Mouse (Mus musculus): ENCODE data around the gene Smyd3.

Smyd3 gene

DNA sequence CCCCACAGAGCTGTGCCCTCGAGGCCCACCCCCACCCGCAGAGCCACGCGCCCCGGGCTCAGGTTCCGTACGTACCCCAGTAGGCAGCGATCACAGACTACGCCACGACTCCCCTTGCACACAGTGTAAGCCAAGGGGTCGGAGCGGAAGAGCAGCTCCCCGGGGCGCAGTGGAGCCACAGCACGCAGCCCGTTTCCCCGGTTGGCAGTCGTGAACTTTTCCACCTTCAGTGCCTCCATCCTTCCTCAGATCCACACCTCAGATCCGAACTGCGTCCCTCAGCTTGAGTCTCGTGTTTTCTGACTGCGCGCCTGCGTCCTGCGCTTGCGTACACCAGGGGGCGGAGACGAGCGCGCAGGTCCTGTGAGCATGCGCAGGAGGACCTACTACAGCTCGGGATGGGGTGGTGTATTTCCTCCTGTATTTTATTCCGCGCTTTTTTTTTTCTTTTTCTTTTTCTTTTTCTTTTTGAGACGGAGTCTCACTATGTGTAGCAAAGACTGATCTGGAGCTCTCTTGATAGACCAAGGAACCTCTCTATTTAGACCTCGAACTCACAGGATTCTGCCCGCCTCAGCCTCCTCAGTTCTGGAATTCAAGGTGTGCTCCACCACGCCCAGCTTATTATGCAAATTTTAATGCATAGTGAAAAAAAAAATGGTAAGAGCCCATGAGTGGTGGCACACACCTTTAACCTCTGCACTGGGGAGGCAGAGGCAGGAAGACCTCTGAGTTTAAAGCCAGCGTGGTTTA is at the start of gene Smyd3:
Smyd3 (minus strand) TSS at position 329 of the 753 bp plus-strand sequence.
- DNase-seq (ENCODE audit: low spot score in 2 of 2): peak; percentile 84 to 94

DNA sequence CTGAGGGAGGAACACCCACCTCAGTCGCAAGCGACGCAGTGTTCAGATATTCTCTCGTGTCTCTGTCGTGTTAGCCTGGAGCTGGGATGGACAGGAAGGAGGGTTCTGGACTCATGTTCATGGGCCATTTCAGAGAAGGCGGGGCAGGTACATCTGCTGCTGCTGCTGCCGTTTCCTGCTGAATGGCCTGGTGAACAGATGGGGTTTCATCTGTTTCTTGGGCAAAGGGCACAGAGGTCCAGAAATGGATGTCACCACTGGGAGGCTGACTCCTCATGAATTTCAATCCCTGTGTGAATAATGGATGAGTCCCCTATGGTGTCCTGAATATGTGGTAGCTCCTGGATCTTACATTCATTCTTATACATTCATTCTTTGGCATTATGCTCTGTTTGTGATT is 49.7 kb upstream of the Smyd3 start:
- DNase-seq (ENCODE audit: low spot score in 2 of 2): no peak

DNA sequence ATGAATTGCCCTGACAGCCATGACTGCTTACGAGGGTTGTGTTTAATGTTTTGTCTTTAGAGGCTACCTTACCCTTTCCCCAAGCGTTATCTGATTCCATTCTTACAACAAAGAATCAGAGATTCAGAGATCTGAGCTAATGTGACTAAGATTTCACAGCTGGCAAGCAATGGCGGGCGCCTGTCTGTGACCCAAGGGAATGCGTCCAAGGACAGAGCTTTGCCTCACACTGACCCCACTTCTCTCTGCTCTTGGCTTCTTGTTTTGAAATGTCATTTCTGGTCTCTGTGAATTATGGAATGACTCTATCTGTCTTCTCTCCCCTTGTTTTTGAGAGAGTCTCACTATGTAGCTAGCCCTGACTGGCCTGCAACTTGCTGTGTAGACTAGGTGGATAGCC is 46.1 kb upstream of the Smyd3 start:
- no peak for DNase-seq (ENCODE audit: low spot score in 2 of 2)

DNA sequence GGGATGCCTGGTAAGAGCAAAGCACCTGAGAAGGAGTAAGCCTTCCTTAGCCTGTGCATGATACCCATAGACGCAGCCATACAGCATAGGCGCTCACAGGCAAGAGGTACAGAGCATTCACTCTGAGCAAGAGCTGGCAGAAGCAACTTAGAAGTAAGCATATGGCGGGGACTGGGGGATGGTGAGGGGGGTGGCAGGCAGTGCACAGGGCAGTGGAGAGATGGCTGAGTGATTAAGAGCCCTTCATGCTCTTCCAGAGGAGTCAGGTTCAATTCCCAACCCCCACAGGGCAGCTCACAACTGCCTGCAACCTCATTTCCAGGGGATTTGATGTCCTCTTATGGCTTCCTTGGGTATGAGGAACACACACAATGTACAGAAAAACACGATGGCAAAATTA is 45.4 kb upstream of the Smyd3 start:
- no peak for DNase-seq (ENCODE audit: low spot score in 2 of 2)

DNA sequence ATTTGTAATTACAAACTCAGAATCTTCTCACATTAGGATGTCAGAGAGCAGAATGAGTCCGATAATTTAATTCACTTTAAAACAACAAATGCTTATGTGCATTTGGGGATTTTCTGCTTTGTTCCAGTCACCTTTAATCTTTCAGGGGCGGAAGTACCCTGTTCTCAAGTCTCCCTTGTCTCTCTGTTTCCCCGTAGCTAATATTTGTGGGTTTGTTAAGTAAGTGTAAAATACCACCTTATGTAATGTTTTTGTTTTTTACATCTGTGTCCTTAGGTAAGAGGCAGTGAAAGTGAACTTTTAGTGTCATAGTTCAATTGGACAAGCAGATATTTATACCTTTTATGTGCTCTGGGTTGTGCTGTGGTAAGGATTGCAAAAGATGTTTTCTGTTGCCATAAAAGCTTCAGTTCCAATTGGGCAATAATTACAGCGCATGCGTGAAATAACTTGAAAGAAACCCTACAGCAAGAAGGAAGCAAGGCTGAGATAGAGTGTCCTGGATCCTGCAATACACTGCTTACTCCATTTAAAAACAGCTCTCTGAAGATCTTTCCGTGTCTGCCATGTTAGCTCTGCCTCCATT is 43.1 kb upstream of the Smyd3 start:
- no peak for DNase-seq (ENCODE audit: low spot score in 2 of 2)

DNA sequence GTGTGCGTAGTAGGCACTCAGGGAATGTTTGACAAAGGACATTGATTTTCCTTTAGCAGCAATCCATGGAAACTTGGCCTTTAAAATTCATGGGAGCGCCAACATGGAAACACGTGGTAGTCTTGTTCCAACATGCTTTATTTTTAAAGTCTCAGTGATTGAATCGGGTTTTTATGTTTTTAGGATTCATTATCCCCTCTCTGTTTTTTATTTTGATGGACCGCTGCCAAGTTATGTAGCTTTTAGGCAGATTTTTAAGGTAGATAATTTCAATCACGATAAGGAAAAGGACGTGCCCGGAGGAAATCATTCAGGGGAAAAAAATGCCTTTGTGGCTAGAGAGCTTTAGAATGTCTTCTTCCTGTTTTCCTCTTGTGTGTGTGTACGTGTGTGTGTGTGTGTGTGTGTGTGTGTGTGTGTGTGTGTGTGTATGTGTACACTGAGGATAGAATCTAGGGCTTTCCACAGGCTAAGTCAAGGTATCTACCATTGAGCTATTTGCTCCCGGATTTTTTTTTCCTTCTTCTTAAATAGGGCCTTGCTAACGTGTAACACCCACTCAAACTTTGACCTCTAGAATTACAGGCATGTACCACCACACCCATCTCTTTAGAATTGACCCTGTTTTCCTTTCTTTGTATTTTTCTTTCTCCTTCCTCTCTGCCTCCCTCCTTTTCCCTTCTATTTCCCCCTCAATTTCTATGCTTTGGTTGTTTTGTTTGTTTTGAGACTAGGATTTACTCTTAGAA is 41.8 kb upstream of the Smyd3 start:
- no peak for DNase-seq (ENCODE audit: low spot score in 2 of 2)

DNA sequence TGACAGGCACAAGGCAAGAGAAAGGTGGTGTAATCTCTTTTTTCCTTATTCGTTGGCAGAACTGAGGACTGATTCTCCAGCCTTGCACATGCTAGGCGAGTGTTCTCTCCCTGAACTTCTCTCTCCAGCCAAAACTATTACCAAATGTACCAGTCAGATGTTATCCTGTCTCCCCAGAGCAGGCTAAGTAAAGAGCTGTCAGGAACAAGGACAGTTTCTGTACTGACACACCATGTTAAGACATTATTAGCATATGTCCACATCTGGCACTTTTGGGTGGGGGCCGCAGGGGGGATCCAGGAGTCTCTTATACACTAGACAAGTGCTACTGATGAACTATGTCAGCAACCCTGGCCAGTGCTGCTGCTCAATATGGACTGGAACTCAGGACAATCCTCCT is 39.1 kb upstream of the Smyd3 start:
- DNase-seq (ENCODE audit: low spot score in 2 of 2): no peak

DNA sequence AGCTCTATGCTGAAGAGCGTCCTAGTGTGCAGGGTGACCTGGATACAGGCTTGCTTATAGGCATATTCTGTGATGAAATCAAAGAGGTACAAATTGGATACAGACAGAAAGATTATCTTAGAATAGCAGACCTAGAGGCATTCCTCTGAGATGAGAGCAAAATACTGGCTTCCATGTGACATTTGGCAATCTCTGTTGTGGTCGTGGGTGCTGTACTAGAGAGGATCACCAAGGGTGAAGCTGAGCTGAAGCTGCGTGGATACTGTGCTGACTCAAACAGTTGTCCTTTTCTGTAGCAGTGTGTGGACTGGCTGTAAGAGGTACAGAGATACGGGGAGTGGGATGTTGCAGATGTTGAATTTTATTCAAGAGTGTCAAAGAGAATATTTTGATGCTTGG is 36.1 kb upstream of the Smyd3 start:
- no peak for DNase-seq (ENCODE audit: low spot score in 2 of 2)

DNA sequence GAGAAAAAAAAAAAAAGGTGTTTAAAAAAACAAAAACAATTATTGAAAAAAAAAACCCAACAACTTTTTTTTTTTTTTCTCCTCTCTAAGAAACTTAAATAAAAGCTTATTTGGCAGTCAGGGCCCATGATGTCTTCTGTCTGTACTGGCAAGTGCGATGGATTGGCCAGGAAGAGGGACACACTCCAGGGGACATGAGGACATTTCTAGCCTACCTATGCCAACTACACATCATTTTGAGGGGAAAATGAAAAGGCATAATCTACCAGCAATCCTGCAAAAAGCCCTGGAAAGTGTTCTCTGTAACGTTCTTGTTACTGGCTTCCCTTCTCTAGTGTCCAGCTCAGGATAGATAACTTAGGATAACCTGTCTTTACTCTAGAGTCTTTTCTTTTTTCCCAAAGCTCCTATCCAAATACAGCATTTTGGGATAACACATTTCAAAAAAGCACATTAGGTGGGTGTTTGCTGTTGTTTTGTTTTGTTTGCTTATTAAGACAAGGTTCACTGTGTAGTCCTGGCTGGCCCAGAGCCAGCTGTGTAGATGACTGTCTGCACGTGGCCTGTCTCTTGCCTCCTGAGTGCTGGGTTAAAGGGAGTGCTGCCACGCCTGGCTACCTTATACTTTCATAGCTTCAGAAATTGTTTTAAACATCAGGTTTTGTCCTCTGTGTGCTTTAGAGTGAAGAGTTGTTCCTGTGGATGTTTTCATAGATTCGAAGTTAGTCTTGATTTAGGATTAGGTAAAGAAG is 35.5 kb upstream of the Smyd3 start:
- DNase-seq (ENCODE audit: low spot score in 2 of 2): no peak

DNA sequence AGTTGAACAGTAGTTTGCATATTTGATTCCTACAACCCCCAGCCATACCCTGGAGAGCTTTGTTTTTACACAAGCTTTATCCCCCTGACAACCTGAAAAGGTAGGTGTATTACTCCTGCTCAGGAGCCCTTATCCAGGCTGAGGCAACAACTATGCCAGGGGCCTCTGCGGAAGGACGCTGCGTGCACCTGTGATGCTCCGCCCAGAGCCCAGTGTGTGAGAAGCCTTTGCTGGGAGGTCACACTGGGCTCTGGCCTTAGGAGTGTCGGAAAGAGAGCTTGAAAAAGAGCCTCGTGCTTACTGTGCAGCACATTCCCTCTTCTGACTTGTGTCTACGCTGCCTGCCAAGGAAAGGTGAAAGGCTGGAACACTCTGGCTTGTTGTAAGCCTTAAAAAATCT is 34.9 kb upstream of the Smyd3 start:
- DNase-seq (ENCODE audit: low spot score in 2 of 2): peak in 1 of 2 experiments; percentile 64

DNA sequence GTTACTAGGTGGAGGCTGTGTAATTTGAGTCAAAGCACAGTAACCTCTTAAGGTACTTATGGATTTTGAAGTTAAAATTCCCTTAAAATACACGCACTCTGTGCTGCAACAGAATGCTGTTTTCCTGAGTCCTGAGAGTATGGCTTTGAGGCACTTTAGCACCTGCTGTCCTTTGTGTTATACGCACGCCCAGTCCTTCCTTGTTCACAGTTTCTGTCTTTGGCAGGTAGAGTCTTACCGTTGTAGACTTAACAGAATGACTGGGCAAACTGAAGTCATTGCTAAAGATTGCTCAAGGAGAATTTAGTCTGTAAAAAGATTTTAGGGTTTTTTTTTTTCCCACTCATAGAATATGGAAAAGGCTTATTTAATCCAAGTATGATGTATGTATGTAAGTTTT is 34.1 kb upstream of the Smyd3 start:
- DNase-seq (ENCODE audit: low spot score in 2 of 2): no peak

DNA sequence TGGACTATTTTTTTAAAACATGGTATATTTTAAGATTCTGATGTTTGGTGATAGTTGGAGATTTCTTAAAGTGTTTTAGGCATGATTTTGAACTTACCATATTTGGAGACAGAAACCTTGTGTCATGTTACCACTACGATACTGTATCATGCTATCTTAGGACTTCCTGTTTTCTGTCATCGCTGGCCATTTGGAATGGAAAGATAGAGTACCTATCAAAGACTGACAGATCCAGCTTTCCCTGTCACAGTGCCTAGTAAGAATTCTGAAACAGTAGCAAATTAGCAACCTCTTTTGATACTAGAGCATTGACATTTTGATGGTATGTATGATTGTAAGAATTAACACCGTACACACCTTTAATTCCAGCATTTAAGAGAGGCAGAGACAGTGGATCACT is 33.5 kb upstream of the Smyd3 start:
- DNase-seq (ENCODE audit: low spot score in 2 of 2): no peak

DNA sequence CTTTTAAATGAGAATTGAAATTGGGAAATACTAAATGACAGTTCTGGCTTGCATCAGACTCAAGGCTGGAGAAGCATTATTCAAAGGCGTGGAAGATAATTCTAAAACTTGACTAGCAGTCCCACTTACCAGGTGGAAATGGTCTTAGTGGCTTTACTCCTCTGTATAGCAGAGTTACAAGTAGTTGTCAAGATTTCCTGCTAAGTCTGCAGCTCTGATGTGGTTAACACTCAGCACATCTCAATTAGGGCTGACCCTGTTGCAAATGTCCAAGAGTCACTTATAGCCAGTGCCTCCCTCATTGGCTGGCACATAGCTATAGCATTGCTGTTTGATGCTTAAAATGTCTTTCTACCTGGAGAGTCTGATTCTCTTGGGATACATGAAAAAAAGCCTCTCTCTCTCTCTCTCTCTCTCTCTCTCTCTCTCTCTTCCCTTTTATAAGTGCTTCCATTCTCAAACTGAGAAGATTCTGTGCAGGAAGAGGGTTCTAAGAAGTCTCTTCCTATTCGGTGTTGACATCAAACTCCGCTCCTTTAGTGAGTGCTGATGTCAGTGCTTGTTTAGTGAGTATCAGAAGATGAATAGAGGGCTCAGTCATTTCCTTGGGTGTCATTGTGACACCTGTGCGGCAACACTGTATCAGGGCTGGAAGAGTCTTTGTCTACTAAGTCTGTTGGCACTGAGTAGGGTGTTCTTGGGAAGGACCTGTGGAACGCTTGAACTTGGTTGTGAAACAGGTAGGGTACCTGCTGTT is 31.3 kb upstream of the Smyd3 start:
- DNase-seq (ENCODE audit: low spot score in 2 of 2): no peak

DNA sequence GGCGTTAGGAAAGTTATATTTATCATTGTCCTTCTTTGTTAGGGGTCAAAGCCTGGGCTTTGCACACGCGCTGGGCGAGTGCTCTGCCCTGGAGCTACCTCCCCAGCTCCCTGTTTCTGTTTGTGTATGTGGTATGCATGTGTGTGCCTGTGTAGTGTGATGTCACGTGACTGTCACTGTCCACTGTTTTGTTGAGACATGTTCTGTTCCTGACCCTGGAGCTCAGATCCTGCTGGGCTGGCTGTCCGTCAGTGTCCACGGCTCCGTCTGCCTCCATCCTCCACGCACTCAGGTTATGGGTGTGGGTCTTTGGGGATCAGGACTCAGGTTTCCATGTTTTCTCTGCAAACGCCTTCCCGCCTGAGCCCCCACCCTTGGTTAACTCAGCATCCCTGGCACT is 30.4 kb upstream of the Smyd3 start:
- no peak for DNase-seq (ENCODE audit: low spot score in 2 of 2)

DNA sequence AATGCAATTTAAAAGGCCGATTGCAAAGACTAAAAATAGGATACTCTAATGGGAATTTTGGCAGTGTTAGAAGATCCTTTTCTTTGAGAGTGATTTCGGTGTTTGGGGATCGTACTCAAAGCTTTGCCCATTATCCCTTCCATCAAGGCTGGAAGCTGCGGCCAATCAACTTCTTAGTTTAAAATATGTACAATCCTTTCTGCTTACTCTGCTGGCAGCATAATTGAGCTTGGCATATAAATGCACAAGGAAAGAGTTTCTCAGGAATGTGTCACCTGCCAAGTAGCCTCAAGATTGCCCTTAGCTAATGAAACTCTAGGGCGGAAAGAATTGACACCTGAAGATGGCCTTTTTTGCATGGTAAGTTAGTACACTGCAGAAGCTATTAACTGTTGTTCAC is 29.3 kb upstream of the Smyd3 start:
- DNase-seq (ENCODE audit: low spot score in 2 of 2): no peak

DNA sequence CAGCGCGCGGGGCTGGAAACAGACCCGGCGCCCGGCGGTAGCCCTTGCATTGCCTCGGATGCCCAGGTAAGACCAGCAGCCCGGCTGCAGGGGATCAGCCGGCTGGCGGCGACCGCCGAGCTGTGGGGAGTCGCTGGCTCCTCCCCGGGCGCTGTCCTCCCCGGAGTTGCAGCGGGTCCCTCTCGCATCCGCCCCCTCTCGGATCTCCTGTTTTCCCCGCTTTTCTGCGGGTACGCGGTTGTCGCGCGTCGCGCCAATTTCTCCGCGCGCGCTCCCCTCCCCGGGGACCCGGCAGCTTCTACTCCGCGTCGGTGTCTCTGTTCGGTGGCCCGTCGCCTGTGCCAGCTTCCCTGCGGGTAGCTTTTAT is 28.7 kb upstream of the Smyd3 start:
- DNase-seq (ENCODE audit: low spot score in 2 of 2): no peak

DNA sequence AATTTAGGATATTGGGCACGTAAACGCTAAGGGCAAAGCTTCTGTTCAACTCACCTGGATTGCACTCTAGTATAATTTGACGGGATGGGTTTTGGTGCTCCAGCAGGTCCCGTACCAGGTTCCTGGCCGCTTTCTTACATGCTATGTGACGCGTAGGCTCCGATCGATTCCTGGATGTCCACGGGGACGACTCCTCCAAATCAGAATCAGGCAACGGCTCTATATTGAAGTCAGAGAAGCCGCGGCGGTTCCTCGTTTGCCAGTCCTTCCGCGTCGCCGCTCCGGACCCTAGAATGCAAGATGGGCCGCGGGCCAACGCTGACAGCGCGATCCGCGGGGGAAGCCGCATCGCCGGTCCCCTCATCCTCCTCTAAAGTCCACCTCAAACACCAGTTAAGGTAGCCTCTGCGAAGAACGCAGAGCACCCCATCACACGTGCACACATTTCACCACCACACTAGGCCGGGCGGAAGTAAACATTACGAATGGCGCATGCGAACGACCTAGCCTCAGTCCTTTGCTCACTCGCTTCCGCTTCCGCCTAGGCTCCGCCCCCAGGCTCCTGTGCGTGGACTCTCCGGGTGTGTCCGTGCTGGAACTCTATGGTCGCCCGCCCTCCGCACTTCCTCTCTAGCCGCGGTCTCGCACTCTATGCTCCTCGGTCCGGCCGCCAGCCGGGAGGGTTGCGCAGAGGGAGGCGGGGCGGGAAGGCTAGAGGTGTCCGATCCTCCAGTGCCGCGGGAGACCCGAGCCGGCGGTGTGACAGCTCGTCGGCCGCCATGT is 28.1 kb upstream of the Smyd3 start, which contains the start of the genes Tfb2m and Cnst:
Tfb2m (minus strand) TSS at position 500 of the 783 bp plus-strand sequence.
Cnst (plus strand) TSS at position 603 of the 783 bp plus-strand sequence.
- peak; percentile 99 for DNase-seq (ENCODE audit: low spot score in 2 of 2)

DNA sequence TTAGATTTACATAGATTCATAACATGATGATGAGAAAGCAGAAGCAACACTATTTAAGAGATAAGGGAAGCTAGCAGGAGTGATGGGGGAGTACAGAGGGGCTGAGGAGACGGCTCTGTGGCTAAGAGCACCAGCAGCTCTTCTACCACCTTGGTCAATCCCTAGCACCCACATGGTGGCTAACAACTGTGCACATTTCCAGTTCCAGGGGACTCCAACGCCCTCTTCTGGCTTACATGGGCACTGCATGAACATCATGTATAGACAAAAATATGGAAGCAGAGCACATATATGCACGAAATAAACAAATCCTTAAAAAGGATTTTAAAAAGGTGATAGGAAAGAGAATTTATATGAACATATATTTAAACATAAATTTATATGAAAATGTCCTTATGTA is 23.7 kb upstream of the Smyd3 start:
- DNase-seq (ENCODE audit: low spot score in 2 of 2): no peak

DNA sequence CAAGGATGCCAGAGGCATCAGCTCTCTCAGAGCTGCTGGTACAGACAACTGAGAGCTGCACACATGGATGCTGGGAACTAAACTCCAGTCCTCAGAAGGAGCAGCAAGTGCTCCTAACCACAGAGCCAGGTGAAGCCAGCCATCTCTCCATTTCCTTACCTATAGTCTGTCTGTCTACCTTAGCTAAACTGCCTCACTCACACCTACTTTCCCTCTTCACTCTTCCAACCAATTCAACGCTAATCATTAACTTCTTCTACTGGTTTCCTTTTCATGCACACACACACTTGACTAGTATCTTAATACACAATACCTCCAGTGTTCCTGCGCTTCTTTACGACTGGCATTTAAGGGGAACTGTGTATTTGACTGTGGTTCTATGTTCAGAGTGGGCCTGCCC is 22.0 kb upstream of the Smyd3 start:
- no peak for DNase-seq (ENCODE audit: low spot score in 2 of 2)

DNA sequence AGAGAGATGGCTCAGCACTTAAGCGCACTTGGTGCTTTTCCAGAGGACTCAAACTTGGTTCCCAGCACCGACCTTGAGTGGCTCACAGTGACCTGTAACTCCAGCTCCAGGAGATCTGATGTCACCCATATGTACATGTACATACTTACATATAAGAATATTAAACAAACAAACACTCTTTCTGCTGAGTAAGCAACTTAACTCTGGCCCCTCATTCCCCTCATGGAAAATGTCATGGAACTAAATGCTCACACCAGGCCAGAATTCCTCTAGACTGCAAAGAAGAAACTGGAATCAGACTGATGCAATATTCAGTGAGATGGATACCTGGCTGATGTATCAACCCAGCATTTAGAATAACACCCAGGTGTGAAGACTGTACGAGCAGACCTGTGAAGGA is 21.2 kb upstream of the Smyd3 start:
- no peak for DNase-seq (ENCODE audit: low spot score in 2 of 2)

DNA sequence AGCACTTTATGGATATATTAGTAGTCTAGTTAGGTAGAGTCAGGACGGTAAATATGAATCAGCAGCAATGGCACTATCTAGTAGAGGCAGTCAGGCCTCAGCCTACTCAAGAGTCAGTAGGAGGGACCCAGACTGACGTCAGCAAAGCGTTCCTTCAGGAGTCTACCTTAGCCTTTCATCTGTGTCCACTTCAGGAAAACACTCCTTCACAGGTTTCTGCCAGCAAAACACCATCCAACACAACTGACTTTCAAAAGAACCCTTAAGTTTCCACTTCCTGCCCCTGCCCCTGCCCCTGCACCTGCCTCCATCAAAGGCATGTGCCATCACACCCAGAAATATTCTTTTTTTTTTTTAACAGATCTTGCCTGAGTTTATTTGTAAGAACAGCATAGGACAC is 2.1 kb upstream of the Smyd3 start:
- DNase-seq (ENCODE audit: low spot score in 2 of 2): no peak
